Mouse (Mus musculus): ENCODE results near the gene Pds5a.

- TF ChIP-seq MAFK (IDR thresholded peaks at IDR 0.05; ENCODE audit: insufficient read depth, low read depth, low read length) = no peak
- TF ChIP-seq ZNF384 (IDR thresholded peaks at IDR 0.05; ENCODE audit: low read depth, low read length) = no peak
- no peak for TF ChIP-seq ZC3H11A (IDR thresholded peaks at IDR 0.05; ENCODE audit: borderline replicate concordance, low read depth, low read length)
- TF ChIP-seq CHD2 (IDR thresholded peaks at IDR 0.05; ENCODE audit: low read depth, low read length) = no peak
- no peak for TF ChIP-seq HCFC1 (IDR thresholded peaks at IDR 0.05; ENCODE audit: borderline replicate concordance, insufficient read depth, low read length)
Measured at GRCm38 (mm10) chr5:65735601-65736000, 37.5 kb upstream of the Pds5a start.

Data from ES-E14 (cell line).